Mouse (Mus musculus) pancreas, adult 10 weeks (tissue): Measurements from ENCODE around the gene Psg17. TPM values are rescaled to one million over a fixed set of nuclear protein-coding genes. Genes with fewer than 3 reads are reported as not detected.

ENCODE experiments used
- polyA plus RNA-seq: library from polyadenylated mRNA; stranded (reverse); fragments of 350-450 nt; fragmentation: Illumina TruSeq; extraction: RNeasy Lipid Tissue Mini Kit (QIAGEN cat#74804); gene quantifications from one replicate; pipeline ENCODE4 v1.2.3, GENCODE M21; 2015; ENCODE audit warnings: low read depth, low replicate concordance; ENCODE audit not compliant: insufficient read depth

Gene Psg17
- not detected for polyA plus RNA-seq

GRCm38 (mm10) chr7:18821507-18821906 is at the start of gene Psg17:
TSS of gene Psg17 (minus strand) at chr7:18821607.

GRCm38 (mm10) chr7:18871031-18871430 is 49.6 kb upstream of the Psg17 start, which contains the start of gene Pglyrp1:
TSS of gene Pglyrp1 (plus strand) at chr7:18871331.

DNA sequence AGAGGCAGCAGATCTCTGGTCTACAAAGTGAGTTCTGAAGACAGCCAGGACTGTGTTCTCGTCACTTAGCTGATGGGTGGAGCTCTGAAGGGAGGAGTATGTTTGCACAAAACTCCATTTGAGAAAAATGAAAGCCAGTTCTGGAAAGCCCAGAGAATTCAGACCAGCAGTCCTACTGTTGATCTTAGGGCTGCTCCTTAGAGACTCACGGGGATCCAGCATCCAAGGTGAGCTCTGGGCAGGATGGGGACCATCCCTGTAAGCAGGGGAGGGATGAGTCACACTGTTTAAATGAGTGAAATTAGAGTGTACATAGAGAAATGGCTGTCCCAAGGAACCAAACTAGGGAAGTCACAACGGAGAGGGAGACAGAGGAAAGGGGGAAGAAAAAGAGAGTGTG is 18.5 kb upstream of the Psg17 start, which contains the start of gene Mill2:
Mill2 (plus strand) TSS at position 102 of the 400 bp plus-strand sequence.

GRCm38 (mm10) chr7:18798420-18798819 is 23.0 kb downstream of the Psg17 start, which contains the start of gene Psg19:
TSS of gene Psg19 (minus strand) at chr7:18798520.

Other genes starting within 250 kb of the Psg17 start
- not detected for gene Psg23, start 205.1 kb downstream of the Psg17 start, polyA plus RNA-seq
- gene Psg21, start 164.9 kb downstream of the Psg17 start, polyA plus RNA-seq, result not detected
- gene Psg20, start 135.4 kb downstream of the Psg17 start, polyA plus RNA-seq, result not detected
- not detected for gene Psg22, start 103.5 kb downstream of the Psg17 start, polyA plus RNA-seq
- gene Psg19, start 23.1 kb downstream of the Psg17 start, polyA plus RNA-seq, result not detected
- 4.3 TPM for gene Mill2, start 18.4 kb upstream of the Psg17 start, polyA plus RNA-seq
- gene Pglyrp1, start 49.7 kb upstream of the Psg17 start, polyA plus RNA-seq, result not detected
- gene Ccdc61, start 88.8 kb upstream of the Psg17 start, polyA plus RNA-seq, result 4.1 TPM
- gene Nova2, start 104.3 kb upstream of the Psg17 start, polyA plus RNA-seq, result 2.3 TPM
- not detected for gene Nanos2, start 165.8 kb upstream of the Psg17 start, polyA plus RNA-seq
- 2.5 TPM for gene Mypop, start 169.6 kb upstream of the Psg17 start, polyA plus RNA-seq
- 5.9 TPM for gene Irf2bp1, start 182.4 kb upstream of the Psg17 start, polyA plus RNA-seq
- 5.9 TPM for gene Foxa3, start 201.9 kb upstream of the Psg17 start, polyA plus RNA-seq
- gene Sympk, start 202.8 kb upstream of the Psg17 start, polyA plus RNA-seq, result 20.0 TPM
- not detected for gene Rsph6a, start 233.1 kb upstream of the Psg17 start, polyA plus RNA-seq